Mouse (Mus musculus): ENCODE data around the gene Phlpp2.

DNA sequence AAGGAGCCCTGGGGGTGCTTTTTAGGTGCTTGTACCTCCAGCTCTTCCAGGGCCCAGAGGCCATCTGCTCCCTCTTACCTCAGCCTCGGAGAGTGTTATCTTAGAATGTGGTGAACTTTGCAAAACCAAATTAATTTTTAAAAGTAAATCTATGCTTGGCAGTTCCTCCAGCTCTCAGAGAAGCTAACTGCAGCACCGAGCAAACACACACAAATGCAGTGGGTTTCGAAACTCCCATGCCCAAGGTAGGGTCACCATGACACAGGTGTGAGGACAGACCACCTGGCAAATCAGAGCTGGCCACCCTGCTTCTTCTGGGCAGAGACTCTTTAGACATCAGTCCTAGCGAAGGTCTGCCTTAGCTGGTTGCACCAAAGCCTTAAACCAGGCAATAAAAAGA, 104.6 kb downstream of the Phlpp2 start:
- TF ChIP-seq POLR2A (IDR thresholded peaks at IDR 0.05; ENCODE audit: extremely low read depth, insufficient read depth, low read length) = no peak
- no peak for TF ChIP-seq CTCF (IDR thresholded peaks at IDR 0.05; ENCODE audit: low read depth, low read length)
